Mouse (Mus musculus) layer of hippocampus, postnatal 14 days (tissue): ENCODE measurements at regions not wholly inside any gene's neighbourhood (a gene's known extent, or its start where the extent isn't known, plus 50 kb on each side); places are given as distances from the start of the nearest gene placed in this dataset.

Experiments used
- DNase-seq, 2 experiments: peaks; one replicate each; pipeline ENCODE4 v3.0.0; 2021 to 2022; ENCODE audit warnings: low spot score in 2 of 2, mixed read lengths in 1 of 2

- no peak for DNase-seq
Measured at GRCm38 (mm10) chr3:60916411-60916810, 86.2 kb upstream of the P2ry1 start.

GRCm38 (mm10) chr3:60917271-60917670, 85.3 kb upstream of the P2ry1 start:
- DNase-seq = no peak

- DNase-seq = no peak
Measured at GRCm38 (mm10) chr3:60926024-60926547, 76.5 kb upstream of the P2ry1 start.

- no peak for DNase-seq
Measured at GRCm38 (mm10) chr3:60928910-60929309, 73.7 kb upstream of the P2ry1 start.

- no peak for DNase-seq
Measured at GRCm38 (mm10) chr3:60934492-60934891, 68.1 kb upstream of the P2ry1 start.

GRCm38 (mm10) chr3:60941451-60941850, 61.1 kb upstream of the P2ry1 start:
- DNase-seq = no peak

- DNase-seq = no peak
Measured at GRCm38 (mm10) chr3:60948897-60949296, 53.7 kb upstream of the P2ry1 start.
